Mouse (Mus musculus) layer of hippocampus, postnatal 36 days (tissue): ENCODE data around the gene Zik1. TPM values are rescaled to one million over a fixed set of nuclear protein-coding genes. Genes with fewer than 3 reads are reported as not detected.

Experiments used
- DNase-seq, 2 experiments: peaks; one replicate each; pipeline ENCODE4 v3.0.0; 2022
- total RNA-seq, 2 experiments: library from RNA; stranded (reverse); gene quantifications; 2 replicates each; pipeline ENCODE4 v1.2.3; 2021

Zik1 gene
- total RNA-seq, result 10 to 100 TPM; 15.1 to 16.1 TPM

DNA sequence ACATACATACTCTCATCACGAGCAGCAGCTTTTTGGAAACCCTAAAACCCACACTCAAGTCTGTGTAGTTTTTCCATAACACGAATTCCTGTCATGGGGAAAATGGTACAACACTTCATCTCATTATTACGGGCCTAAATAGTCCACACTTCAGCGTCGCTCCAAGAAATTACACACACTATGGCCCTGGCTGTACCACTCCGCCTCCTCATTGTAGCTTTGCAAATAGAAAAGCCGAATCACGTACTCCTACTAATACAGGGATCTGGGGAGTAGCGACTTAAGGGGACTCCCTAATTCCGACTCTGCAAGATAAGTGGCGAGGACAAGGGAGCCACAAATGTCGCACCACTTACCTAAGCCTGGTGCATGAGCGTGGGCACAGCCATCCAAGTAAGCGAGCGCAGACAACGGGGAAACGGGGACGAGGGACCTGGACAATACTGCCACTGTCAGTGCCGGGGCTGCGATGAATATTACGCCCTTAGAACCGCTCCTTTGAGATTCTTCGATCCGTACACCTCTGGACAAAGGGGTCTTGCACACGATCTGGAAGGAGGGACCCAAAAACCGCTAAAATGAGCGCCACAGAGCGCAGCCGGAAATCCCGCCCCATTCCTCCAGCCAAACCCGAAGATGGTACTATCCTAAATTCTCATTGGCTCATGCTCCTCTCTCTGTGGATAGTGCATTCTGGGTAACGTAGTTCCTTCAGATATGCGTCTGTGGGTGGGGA is at the start of gene Zik1:
Gene Zik1 (minus strand): TSS at position 609 of the 736 bp plus-strand sequence.
- peak; percentile 77 to 81 for DNase-seq

DNA sequence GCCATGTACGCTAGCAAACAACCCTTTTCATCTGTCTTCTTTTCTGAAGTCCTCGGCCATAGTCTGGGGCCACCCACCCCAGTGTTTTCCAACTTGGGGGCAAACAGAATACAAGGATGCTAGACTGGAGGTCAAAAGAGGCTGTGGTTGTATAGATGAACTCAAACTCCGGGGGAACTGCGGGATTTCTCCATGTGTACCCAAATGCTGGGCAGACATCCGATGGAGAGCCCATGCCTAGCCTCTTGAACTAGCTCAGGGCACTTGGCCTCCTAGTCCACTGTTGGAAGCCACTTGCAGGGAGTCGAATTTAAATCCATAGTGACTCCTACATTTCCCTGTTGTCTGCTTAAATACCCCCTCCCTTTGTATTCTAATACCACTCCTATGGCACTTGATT is 384 bp upstream of the Zik1 start:
- DNase-seq, result no peak

DNA sequence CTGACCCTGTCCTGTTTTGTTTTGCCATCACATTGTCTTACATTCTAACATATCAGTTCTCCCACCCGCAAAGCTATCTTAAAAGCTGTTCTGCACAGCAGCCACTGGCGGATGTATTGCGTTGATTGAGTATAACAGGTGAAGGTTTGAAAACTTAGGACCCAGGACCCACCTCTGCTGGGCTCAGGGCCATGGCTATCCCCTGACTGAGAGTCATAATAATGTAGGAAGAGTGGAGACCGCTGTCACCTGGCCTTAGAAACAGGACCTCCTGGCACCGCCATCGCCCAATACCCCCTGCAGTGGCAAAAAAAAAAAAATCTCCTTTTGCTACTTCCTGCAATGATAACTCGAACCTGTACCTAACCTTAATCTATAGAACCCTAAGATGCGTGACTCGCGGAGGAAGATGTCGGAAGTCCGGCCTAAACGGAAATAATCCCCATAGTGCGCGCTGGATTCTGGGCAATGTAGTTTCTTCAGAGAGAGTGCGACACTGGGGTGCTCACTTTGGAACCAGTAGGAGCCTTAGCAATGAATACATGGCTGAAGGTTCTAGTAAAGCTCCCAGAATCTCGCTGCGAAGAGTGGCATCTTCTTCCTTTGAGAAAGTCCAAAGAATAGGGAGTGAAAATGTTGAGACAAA is 14.5 kb downstream of the Zik1 start:
- peak; percentile 40 to 52 for DNase-seq

DNA sequence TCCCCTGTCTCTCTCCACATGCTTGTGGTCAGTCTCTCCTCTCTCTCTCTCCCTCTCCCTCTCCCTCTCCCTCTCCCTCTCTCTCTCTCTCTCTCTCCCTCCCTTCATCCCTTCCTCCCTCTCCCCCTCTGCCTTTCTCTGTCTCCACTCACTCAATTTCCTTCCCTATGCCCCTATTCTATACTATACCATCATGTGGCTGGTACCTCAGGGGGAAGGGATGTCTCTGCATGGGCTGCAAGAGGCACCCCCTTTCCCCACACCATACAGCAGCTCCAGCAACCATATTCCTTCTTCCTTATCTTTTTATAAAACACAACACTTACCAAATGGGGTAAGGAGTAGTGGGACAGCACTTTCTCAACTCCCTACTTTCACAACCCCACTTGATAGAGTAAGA is 15.4 kb downstream of the Zik1 start:
- DNase-seq, result no peak

DNA sequence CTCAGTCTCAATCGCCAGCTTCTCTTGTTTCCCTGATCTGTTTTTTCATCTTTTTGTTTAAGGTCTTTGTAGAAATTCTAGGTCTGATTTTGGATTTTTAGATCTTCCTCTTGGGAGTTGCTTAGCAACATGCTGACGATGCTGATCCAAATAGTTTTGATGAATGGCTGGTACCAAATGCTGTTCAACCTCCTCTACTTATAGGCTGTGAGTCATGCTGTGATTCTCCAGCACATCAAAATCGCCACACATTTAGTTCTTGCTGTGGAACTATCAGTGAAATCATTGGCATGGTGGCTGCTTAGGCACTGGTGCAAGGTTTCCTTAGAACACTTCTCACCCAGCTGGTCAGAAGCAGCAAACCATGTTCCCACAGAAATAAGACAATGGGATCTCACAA is 37.0 kb downstream of the Zik1 start:
- DNase-seq, result no peak

DNA sequence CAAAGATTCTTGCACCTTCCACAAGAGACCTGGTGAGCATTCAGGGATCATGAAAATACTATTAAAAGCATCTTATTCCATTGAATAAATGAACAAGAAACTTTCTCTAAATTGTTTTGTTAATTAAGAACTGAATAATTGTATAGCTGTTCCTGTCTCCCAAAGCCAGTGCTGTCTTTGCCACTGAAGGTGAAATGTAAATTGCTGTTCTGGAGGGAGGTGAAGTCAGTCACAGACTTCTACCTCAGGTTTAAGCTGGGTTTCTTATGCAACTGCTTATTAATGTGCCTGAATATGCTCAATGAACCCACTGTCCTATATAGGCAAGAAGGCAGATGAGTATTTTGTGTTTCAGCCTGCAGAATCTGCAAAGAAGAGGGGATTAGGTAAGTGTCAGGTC is 52.2 kb downstream of the Zik1 start, which contains the start of gene Vmn1r67:
Gene Vmn1r67 (plus strand): TSS at position 301 of the 400 bp plus-strand sequence.
- DNase-seq, result no peak

Other genes starting within 250 kb of the Zik1 start
- not detected for gene Vmn1r66, start 217.4 kb downstream of the Zik1 start, total RNA-seq
- not detected for gene Vmn1r67, start 52.1 kb downstream of the Zik1 start, total RNA-seq
- not detected for gene Vmn1r68, start 63.1 kb upstream of the Zik1 start, total RNA-seq
- gene Vmn1r69, start 118.3 kb upstream of the Zik1 start, total RNA-seq, result not detected
- gene Vmn1r70, start 136.1 kb upstream of the Zik1 start, total RNA-seq, result not detected
- not detected for gene Nlrp4b, start 192.4 kb upstream of the Zik1 start, total RNA-seq